Mouse (Mus musculus) intestine, embryonic 14.5 days (tissue): ENCODE data around the gene Sema6d. TPM values are rescaled to one million over a fixed set of nuclear protein-coding genes. Genes with fewer than 3 reads are reported as not detected.

Source experiments
- ATAC-seq: fragments of 200-750 bp; cut with Nextera tagmentation; replicated peaks from 2 replicates; pipeline ENCODE4 v1.8.0; 2017; ENCODE audit warnings: low read depth, moderate number of reproducible peaks, moderate TSS enrichment, moderate library complexity; ENCODE audit not compliant: low FRiP score, low TSS enrichment
- DNase-seq: peaks from one replicate; pipeline ENCODE4 v3.0.0-alpha.2; 2018; ENCODE audit warnings: low spot score
- H3K27ac ChIP-seq: fragments of 300-500 bp; sonication (generic); 2 replicates; pipeline ENCODE4 v1.5.1; 2014; ENCODE audit warnings: low read depth, mild to moderate bottlenecking, control low read depth
- H3K27me3 ChIP-seq: fragments of 300-500 bp; sonication (generic); replicated peaks from 2 replicates; pipeline ENCODE4 v1.6.1; 2014; ENCODE audit warnings: low read length, control low read depth; ENCODE audit not compliant: control insufficient read depth, insufficient read depth
- H3K36me3 ChIP-seq: fragments of 300-500 bp; sonication (generic); 2 replicates; pipeline ENCODE4 v1.6.1; 2014; ENCODE audit warnings: low read length, control low read depth; ENCODE audit not compliant: control insufficient read depth, insufficient read depth
- H3K4me1 ChIP-seq: fragments of 300-500 bp; sonication (generic); replicated peaks from 2 replicates; pipeline ENCODE4 v1.6.1; 2014; ENCODE audit warnings: low read length, control low read depth, mixed read lengths; ENCODE audit not compliant: control insufficient read depth, insufficient read depth
- H3K4me2 ChIP-seq: fragments of 300-500 bp; sonication (generic); 2 replicates; pipeline ENCODE4 v1.6.1; 2014; ENCODE audit warnings: low read length
- H3K4me3 ChIP-seq: fragments of 300-500 bp; sonication (generic); 2 replicates; pipeline ENCODE4 v1.5.1; 2014; ENCODE audit warnings: low read depth, low read length, control low read depth, mixed read lengths
- H3K9ac ChIP-seq: fragments of 300-500 bp; sonication (generic); 2 replicates; pipeline ENCODE4 v1.6.1; 2014; ENCODE audit warnings: mild to moderate bottlenecking, low read length
- H3K9me3 ChIP-seq: fragments of 300-500 bp; sonication (generic); 2 replicates; pipeline ENCODE4 v1.6.1; 2016; ENCODE audit warnings: low read length, control low read depth; ENCODE audit not compliant: control insufficient read depth
- WGBS: fragments of 180-500 bp; shearing (Covaris S2); extraction: QIAGEN DNeasy Blood & Tissue Kit; methylation state at CpG from one replicate; pipeline ENCODE4 v1.1.7; 2014; 5-methylcytosine and 5-hydroxymethylcytosine counted together
- polyA plus RNA-seq: library from polyadenylated mRNA; unstranded; fragments of >200 nt; fragmentation: Nextera tagmentation; extraction: Ambion mirVana; gene quantifications from 2 replicates; pipeline ENCODE4 v1.2.1, GENCODE M21; 2014

The Sema6d gene
- polyA plus RNA-seq, 1 experiment from 2014 or later, result 17.7 TPM

DNA sequence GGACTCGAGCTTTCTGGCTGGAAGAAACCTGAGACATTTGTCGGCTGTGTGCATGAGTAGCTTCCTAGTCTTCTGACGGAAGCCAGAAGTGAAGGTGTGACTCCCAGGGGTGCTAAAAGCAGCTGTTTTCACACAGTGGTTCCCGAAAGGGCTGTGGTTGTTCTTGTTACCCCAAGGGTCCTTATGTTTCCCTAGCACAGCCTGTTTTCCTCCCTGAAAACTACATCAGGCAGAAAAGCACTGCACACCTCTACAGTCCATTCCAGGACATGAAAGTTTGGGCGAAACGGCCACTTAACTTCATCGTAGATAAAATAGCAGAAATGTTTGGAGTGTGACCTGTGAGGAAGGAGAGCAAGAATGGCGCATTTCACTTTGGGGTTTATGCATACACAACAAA lies 346.9 kb downstream of the Sema6d start:
- ATAC-seq (no peak), DNase-seq (no peak)
- no peaks in the 10 kb centered on the region for H3K9me3 ChIP-seq
- no peak overlapping the region for H3K4me2 ChIP-seq
- H3K27me3 ChIP-seq, result no peaks in the 10 kb centered on the region
- H3K36me3 ChIP-seq, result no peaks in the 10 kb centered on the region
- H3K9ac ChIP-seq, result no peak overlapping the region
- H3K4me1 ChIP-seq, result no peaks in the 10 kb centered on the region
- H3K4me3 ChIP-seq, result no peak overlapping the region
- WGBS, result 58% methylated on average over 8 of the region's 8 CpGs
- no peak overlapping the region for H3K27ac ChIP-seq

DNA sequence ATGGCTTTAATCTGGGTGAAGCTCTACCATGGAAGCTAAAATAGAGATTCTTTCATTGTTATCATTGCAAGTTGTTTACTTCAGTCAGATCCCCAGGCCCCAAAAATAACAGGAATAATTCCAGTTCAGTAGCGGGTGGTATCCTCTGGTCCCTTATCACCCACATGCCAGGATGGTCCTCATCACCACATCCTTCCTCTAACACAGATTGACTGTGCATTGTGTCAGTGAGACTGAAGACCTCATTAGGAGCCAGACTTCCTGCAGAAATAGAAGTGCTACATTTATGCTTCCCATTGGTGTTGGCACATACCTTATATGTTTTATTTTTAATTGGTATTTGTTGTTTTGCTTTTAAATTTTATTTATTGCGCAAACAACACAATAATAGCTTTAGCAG lies 354.4 kb downstream of the Sema6d start:
- 95% methylated on average over 2 of the region's 2 CpGs for WGBS
- H3K4me2 ChIP-seq, result no peak overlapping the region
- ATAC-seq (no peak), DNase-seq (no peak)
- H3K9me3 ChIP-seq, result no peaks in the 10 kb centered on the region
- no peaks in the 10 kb centered on the region for H3K27me3 ChIP-seq
- H3K4me1 ChIP-seq, result no peaks in the 10 kb centered on the region
- no peak overlapping the region for H3K4me3 ChIP-seq
- no peak overlapping the region for H3K9ac ChIP-seq
- no peaks in the 10 kb centered on the region for H3K36me3 ChIP-seq
- H3K27ac ChIP-seq, result no peak overlapping the region

DNA sequence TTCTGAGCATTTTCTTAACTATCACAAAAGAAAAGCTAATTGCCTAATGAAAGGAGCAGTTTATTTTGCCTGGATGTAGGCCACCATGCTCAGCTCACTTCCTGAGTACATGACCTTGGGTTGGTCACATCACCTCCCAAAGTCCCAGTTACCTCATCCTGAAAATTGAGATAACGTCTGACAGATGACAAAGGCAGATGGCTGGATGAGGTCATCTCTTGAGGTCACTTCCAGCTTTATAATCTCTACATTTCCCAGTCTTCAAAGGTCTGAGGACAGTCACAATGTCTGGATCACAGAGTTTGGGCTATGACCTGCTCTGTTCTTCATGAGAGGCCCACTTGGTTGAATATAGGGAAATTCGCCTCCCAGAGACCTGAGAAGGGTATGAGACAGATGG lies 366.1 kb downstream of the Sema6d start:
- Histone ChIP-seq H3K36me3 (no peaks in the 10 kb centered on the region), H3K4me1 (peaks cover 6% of the 10 kb centered on the region; the same call in 1 of the 2 replicates), H3K4me3 (no peak overlapping the region), H3K4me2 (no peak overlapping the region), H3K27ac (no peak overlapping the region), H3K27me3 (no peaks in the 10 kb centered on the region), H3K9me3 (no peaks in the 10 kb centered on the region), H3K9ac (no peak overlapping the region)
- whole genome bisulfite sequencing, result 66% methylated on average over 2 of the region's 2 CpGs
- DNase-seq (no peak), ATAC-seq (no peak)

DNA sequence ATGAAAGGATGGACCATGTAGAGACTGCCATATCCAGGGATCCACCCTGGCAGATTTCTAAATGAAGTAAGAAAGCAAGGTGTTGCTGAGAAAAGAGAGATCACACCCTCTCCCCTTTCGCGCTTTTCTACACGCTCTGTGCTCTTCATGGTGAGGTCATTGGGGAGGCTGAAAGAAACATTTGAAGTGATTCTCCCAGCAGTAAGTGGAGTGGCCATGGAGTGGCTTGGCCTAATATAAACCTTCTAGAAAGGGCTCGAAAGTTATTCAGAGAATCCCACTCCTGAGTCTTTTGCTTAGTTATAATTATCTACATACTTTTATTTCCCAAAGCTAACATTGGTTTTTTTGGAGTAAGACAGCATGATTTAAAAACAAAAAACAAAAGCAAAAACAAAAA lies 367.2 kb downstream of the Sema6d start:
- Histone ChIP-seq H3K27ac (no peak overlapping the region), H3K36me3 (no peaks in the 10 kb centered on the region), H3K9ac (no peak overlapping the region), H3K4me1 (peaks cover 15% of the 10 kb centered on the region; the same call in 1 of the 2 replicates), H3K9me3 (no peaks in the 10 kb centered on the region), H3K27me3 (no peaks in the 10 kb centered on the region), H3K4me2 (no peak overlapping the region), H3K4me3 (no peak overlapping the region)
- DNase-seq (no peak), ATAC-seq (no peak)
- 94% methylated on average over 4 of the region's 4 CpGs for WGBS

DNA sequence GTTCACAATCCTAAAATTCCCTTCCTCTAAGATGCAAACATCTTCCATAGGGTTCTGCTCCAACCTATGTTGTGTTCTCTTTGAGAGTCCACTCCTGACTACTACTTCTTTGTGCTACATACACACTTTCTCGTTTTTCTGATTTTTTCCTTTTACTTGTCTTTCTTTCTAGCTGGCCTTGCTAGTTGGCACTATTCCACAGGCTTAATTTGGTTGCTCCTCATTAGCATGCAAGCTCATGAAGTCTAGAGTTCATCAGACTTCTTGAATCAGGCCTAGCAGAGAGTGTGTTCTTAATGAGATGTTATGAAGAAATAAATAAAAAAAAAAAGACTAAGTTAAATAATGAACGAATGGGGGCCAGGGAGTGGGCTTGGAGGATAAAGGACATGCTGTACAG lies 368.3 kb downstream of the Sema6d start:
- H3K36me3 ChIP-seq, result no peaks in the 10 kb centered on the region
- peaks cover 15% of the 10 kb centered on the region; the same call in 1 of the 2 replicates for H3K4me1 ChIP-seq
- ATAC-seq, result no peak
- H3K9me3 ChIP-seq, result no peaks in the 10 kb centered on the region
- no peak for DNase-seq
- WGBS, result 83% methylated on average over 2 of the region's 2 CpGs
- H3K9ac ChIP-seq, result no peak overlapping the region
- no peak overlapping the region for H3K27ac ChIP-seq
- no peak overlapping the region for H3K4me3 ChIP-seq
- no peak overlapping the region for H3K4me2 ChIP-seq
- no peaks in the 10 kb centered on the region for H3K27me3 ChIP-seq

DNA sequence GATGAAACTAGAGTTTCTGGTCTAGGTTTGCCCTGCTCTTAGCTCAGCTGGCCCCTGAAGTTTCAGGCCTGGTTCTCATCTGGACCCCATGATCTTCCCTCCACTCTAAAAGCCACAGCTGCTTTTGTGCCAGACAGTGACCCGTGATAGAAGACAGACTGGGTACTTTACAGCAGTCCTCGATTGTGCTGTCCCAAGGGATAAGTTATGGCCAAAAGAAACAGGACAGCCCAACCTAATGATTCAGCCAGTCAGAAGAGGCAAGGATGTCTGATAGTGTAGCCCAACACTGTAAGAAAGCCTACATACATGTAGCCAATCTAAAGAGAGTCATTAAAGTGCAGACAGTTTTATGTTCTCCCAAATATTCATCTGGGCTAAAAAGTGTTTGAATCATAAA lies 371.2 kb downstream of the Sema6d start:
- no peak overlapping the region for H3K4me2 ChIP-seq
- peak; percentile 62; the same call in 1 of the 2 replicates for ATAC-seq

DNA sequence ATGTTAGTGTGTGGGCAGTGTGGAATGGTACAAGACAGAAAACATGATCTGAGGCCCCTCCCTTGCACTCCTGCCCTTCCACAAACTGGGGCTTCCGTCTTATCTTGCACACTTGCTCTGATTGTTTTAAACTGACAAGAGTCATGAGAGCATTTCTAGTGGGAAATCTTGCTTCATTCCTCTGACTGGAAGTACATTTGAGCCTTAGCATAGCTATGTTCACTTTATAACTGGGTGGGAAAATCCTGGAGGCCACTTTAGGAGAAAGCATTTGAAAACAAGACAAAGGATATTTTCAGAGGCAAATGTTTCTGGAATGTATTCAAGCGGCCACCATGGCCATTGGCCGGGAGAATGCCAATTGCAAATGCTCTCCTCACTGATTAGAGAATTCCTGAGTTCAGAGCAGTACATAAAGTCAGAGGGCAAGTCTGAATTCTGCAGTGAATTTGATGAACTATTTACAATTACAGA lies 371.6 kb downstream of the Sema6d start:
- H3K27ac ChIP-seq, result peak overlapping the region; percentile 34
- ATAC-seq, result no peak; the same call in 1 of the 2 replicates
- 33% methylated on average over 3 of the region's 3 CpGs for WGBS

More for the DNA sequence above, 371.2 kb downstream of the Sema6d start:
- 22% methylated on average over 2 of the region's 2 CpGs for whole genome bisulfite sequencing
- no peaks in the 10 kb centered on the region for H3K27me3 ChIP-seq
- no peak for DNase-seq
- no peak overlapping the region for H3K4me3 ChIP-seq
- H3K36me3 ChIP-seq, result no peaks in the 10 kb centered on the region
- no peaks in the 10 kb centered on the region for H3K9me3 ChIP-seq
- H3K27ac ChIP-seq, result peak overlapping the region; percentile 34; the same call in 1 of the 2 replicates
- peaks cover 18% of the 10 kb centered on the region; the same call in 1 of the 2 replicates for H3K4me1 ChIP-seq
- H3K9ac ChIP-seq, result no peak overlapping the region

DNA sequence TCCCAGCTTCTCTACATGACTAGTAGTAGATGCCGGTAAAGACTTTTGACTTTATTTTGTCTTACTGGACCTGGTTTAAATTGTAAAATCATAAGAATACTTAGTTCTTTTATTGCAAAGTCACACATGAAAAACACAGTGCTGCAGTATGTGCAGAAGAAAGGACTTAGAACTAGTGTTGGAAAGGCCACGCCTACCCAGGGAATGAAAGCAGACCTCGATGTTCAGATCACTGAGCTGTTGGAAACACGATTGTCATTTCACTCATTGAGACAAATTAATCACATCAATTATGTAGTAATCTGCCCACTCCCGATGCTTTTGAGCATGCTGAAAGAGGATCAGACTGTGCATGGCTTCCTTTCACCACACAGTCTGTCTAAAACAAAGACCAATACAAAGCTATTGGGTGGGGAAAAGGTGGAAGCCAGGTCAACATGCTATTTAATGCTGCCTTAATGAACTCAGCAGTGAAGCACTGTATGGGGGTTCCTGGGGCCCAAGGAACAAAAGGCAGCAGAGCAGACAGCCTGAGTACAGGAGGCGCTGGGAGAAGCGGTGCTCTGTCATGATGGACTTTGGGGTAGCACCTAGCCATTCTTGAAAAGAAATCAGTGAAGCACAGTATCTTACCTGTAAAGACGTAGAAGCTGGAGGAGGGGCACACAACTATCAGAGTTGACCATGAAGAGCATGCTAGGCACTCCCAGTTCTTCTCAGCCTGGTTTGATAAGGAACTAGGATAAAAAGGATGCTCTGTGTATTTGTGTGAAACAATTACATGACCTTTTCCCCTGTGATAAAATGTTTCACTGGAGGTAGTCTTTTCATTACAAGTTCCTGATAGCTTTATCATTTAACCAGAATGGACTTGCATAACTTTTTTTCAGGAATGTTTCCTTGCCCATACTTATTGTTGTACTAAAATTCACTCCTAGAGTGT lies 375.5 kb downstream of the Sema6d start:
- peaks cover 49% of the 10 kb centered on the region for H3K4me1 ChIP-seq
- no peak overlapping the region for H3K9ac ChIP-seq
- ATAC-seq (no peak), DNase-seq (no peak)
- 77% methylated on average over 8 of the region's 8 CpGs for WGBS
- no peak overlapping the region for H3K4me3 ChIP-seq
- H3K36me3 ChIP-seq, result no peaks in the 10 kb centered on the region
- H3K27me3 ChIP-seq, result no peaks in the 10 kb centered on the region
- H3K9me3 ChIP-seq, result no peaks in the 10 kb centered on the region
- no peak overlapping the region for H3K27ac ChIP-seq
- no peak overlapping the region for H3K4me2 ChIP-seq

More for the DNA sequence above, 371.6 kb downstream of the Sema6d start:
- H3K9ac ChIP-seq, result no peak overlapping the region
- H3K36me3 ChIP-seq, result no peaks in the 10 kb centered on the region
- H3K27me3 ChIP-seq, result no peaks in the 10 kb centered on the region
- no peaks in the 10 kb centered on the region for H3K9me3 ChIP-seq
- H3K4me1 ChIP-seq, result peaks cover 23% of the 10 kb centered on the region; the same call in 1 of the 2 replicates
- H3K4me2 ChIP-seq, result no peak overlapping the region
- no peak for DNase-seq
- H3K4me3 ChIP-seq, result no peak overlapping the region
